Mouse (Mus musculus): ENCODE data around the gene Nfx1. TPM values are rescaled to one million over a fixed set of nuclear protein-coding genes. Genes with fewer than 3 reads are reported as not detected.

Gene Nfx1
- total RNA-seq, 2 experiments from 2014 or later, result 72.0 to 77.1 TPM

DNA sequence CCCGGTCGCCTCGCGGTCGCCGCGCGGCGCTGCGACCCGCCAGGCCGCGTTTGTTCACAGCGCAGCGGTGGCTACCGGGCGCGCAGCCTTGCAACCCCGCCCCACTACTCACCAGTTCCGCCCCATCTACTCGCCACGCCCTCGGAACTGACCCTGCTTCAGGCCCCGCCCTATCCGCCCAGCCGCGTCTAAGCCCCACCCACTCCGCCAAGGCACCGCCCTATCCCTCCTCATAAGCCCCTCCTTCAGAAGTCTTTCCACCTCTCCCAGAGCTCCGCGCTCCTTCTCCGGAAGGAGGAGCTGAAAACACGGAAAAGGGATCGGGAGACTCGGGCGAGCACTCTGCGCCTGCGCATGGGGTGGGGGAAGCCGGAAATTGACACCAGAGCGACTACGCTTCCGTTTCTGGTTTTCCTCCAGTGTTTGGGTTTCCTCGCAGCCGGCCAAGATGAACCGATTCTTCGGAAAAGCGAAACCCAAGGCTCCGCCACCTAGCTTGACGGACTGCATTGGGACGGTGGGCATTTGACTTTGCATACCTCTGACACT is 22.5 kb upstream of the Nfx1 start, which contains the start of the genes Bag1 and Chmp5:
Bag1 (minus strand) TSS at position 135 of the 549 bp plus-strand sequence.
Chmp5 (plus strand) TSS at position 248 of the 549 bp plus-strand sequence.
- peak; percentile 47 for TF ChIP-seq CTCF (conservative IDR thresholded peaks at IDR 0.05)
- peak within 1 kb of the TSS; percentile 83 for H3K27ac ChIP-seq

DNA sequence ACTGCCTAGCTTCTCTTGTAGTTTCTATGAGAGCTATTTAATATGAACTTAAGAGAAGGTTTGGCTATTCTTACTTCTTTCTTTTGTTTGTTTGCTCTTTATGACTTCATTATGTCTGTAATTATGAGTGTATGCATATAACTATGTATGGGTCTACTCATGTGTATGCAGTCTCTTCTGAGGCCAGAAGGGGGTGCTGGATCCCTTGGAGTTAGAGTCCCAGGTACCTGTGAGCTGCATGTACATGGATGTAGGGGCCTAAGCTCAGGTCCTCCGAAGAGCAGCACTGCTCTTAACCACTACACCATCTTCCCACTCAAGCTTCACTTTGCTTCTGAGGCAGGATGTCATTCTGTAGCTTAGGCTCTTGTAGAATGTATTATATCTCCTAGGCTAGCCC is 17.2 kb upstream of the Nfx1 start:
- no peak overlapping the region for H3K4me3 ChIP-seq
- DNase-seq (ENCODE audit: low spot score in 2 of 2), result no peak
- peak; percentile 74 for TF ChIP-seq CTCF (conservative IDR thresholded peaks at IDR 0.05)
- no peak overlapping the region for H3K27ac ChIP-seq

More for the DNA sequence above, 22.5 kb upstream of the Nfx1 start, which contains the start of the genes Bag1 and Chmp5:
- H3K4me3 ChIP-seq, result peak within 1 kb of the TSS; percentile 95
- peak; percentile 99 for DNase-seq (ENCODE audit: low spot score in 2 of 2)

DNA sequence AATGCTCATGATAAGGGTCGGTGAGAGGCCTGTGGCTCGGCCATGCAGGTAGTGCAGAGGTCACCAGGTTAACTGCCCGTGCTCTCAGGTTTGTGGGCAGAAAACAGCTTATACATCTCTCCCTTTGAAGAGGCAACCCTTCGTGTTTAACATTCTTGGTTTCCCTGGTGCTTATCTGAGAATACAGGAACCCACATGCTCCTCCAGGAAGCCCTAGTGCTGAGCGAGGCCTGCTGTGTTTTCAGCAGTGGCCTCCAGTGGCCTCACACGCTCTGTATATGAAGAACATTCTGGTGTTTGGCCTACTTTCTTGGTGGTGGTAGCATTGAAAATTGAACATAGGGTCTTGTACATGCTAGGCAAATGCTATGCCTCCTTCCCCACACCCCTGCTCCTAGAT is 14.8 kb upstream of the Nfx1 start:
- Histone ChIP-seq H3K4me3 (no peak overlapping the region), H3K27ac (no peak overlapping the region)
- DNase-seq (ENCODE audit: low spot score in 2 of 2), result no peak
- no peak for TF ChIP-seq CTCF (conservative IDR thresholded peaks at IDR 0.05)

DNA sequence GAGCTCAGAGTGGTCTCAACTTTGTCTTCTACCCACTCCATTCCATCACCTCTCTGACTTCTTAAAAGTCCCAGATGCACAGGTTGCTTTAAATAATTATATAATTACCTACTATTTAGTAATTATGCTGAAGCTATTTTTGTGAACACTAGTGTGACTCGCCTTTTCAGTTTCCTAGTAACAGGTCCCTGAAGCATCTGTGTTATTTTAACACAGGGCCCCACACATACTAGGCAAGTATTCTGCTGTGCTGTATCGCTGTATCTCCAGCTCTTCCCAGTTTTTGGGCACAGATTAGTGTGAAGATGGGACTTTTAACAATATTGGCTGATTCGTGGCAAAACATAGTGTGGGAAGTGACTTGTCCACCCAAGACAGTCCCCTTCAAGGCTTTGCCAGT is 7.2 kb upstream of the Nfx1 start:
- TF ChIP-seq CTCF (conservative IDR thresholded peaks at IDR 0.05), result no peak
- DNase-seq (ENCODE audit: low spot score in 2 of 2), result no peak
- Histone ChIP-seq H3K4me3 (no peak overlapping the region), H3K27ac (peak overlapping the region; percentile 83)

DNA sequence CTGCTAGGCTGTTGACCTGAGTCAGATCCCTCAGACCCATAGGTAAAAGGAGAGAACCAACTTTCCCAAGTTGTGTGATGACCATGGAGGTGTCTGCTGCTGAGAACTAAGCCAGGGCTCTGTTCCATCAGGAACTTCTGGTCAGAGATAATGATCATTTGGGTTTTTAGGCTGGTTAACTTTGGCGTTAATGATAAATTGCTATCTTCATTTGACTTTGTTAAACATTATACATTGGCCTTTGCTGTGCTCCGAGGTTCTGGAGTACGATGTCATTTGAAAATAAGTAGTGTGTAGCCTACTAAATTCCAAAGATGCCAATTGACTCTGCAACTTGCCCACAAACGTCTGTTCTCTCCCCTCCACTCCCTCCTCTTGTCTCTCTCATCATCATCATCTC is 1.5 kb upstream of the Nfx1 start:
- no peak overlapping the region for H3K4me3 ChIP-seq
- no peak for TF ChIP-seq CTCF (conservative IDR thresholded peaks at IDR 0.05)
- H3K27ac ChIP-seq, result no peak overlapping the region
- DNase-seq (ENCODE audit: low spot score in 2 of 2), result no peak

DNA sequence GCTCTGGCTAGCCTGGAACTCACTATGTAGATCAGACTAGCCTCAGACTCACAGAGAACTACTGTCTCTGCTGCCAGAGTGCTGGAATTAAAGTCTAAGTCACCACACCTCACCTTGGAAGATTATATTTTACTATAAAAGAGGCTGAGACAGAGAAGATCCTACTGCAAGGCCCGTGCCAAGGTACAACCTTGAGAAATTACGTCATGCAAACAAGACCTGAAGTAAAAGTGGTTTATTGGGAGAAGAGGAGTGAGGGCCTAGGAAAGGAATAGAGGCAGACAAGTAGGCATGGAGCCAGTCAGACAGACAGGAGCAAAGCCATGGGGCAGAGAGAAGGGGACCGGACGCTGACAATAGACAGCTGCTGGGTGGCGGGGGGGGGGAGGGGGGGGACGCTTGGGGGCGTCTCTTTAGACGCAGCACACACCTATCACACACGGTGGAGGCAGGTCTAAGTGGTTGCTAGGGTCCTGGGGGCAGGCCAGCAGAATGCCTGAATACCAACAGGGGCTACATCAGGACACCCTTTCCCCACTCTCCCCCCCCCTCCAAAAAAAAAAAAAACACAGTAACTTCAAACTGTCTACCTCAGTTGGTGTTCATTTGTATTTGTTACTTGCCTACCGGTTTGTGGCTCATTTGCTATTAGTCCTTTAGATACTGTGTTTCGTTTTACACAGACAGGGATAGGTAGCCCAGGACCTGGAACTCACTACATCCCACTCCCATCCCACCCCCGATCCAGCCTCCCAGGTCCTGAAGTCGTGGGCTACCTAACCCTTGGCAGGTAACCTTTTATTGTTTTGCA is 720 bp upstream of the Nfx1 start:
- no peak for TF ChIP-seq CTCF (conservative IDR thresholded peaks at IDR 0.05)
- peak overlapping the region; percentile 99 for H3K4me3 ChIP-seq
- no peak for DNase-seq (ENCODE audit: low spot score in 2 of 2)
- peak overlapping the region; percentile 97 for H3K27ac ChIP-seq

DNA sequence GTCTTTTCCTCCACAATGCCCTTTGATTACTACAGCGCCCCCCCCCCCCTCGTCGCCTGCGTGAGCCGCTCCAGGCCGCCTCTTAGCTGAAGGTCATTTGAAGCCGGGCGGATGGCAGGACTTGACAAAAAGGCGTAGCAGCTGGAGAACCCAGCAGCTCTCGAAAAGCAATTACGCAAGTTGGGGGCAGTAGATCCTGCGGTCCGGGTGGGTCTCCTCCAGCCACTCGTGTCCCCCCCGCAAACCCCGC is 189 bp upstream of the Nfx1 start:
- Histone ChIP-seq H3K4me3 (peak overlapping the region; percentile 99), H3K27ac (peak overlapping the region; percentile 97)
- TF ChIP-seq CTCF (conservative IDR thresholded peaks at IDR 0.05), result no peak
- DNase-seq (ENCODE audit: low spot score in 2 of 2), result no peak

DNA sequence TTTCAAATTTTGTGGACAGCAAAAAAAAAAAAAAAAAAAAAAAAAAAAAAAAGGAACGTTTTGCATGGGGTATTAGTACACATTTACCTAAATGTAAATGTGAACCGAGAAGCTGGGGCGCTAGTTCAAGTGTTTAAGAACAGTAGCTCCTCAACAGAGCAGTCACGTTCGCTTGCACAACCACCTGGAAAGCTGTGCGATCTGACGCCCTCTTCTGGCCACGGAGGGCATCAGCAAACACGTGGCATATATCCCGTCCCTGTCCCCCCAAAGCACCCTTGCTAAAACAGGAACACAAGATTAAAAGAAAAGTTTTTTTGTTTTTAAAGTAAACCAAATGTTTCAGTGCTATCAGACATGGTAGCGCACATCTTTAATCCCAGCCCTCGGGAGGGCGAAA is 1.0 kb downstream of the Nfx1 start:
- peak in 1 of 2 experiments; percentile 39 for DNase-seq (ENCODE audit: low spot score in 2 of 2)
- Histone ChIP-seq H3K4me3 (peak overlapping the region; percentile 99), H3K27ac (peak overlapping the region; percentile 97; the same call in 1 of the 2 replicates)
- peak; percentile 69 for TF ChIP-seq CTCF (conservative IDR thresholded peaks at IDR 0.05)

DNA sequence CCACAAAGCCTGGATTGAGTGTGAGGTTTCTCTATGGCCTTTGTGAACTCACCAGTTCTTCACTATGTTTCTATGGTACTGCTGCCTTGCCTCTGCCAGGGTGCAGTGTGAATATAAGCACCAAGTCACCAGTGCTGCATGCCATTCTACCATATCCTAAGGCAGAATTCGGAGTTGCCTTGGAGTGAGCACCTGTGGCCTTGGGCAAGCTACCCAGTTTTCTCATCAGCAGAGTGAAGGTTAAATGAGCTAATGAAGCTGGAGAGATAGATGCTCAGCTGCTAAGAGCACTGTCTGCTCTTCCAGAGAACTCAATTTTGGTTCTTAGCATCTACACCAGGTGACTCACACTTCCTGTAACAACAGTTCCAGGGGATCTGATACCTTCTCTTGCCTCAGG is 3.3 kb downstream of the Nfx1 start:
- no peak for TF ChIP-seq CTCF (conservative IDR thresholded peaks at IDR 0.05)
- DNase-seq (ENCODE audit: low spot score in 2 of 2), result no peak
- Histone ChIP-seq H3K27ac (no peak overlapping the region), H3K4me3 (no peak overlapping the region)

DNA sequence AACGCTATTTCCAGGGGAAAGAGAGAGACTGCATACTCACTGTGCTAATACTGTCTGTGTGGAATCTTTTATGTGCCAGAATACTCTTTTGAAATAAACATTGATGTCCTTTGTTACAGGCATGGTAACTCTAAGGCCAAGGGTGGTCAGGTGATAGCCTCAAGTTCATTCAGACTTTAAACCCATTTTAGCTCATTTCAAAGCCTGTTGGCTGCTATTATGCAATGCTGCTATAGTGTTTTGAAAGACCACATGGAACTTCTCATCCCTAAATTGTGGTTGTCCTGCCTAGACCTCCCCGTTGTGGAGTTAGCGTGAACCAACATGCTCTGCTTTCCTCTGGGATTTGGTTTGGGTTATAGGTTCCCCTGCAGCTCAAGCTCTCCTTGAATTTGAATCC is 5.0 kb downstream of the Nfx1 start:
- no peak for TF ChIP-seq CTCF (conservative IDR thresholded peaks at IDR 0.05)
- H3K27ac ChIP-seq, result peak overlapping the region; percentile 23; the same call in 1 of the 2 replicates

DNA sequence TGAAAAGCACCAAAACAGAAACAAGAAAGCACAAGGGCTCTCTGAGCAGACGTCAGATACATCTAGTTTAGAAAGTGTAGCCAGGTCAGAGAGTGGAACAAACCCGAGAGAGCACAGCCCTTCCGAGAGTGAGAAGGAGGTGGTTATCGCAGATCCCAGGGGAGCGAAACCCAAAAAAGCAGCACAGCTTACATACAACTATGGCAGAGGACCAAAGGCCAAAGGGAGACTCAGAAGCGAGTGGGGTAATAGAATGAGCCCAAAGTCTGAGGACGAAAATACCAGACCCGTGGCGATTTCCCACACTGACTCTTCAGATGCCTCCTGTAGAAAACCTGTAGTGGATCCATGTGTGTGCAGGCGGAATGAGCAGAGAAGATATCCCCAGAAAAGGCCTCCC is 5.9 kb downstream of the Nfx1 start:
- H3K4me3 ChIP-seq, result no peak overlapping the region
- no peak for DNase-seq (ENCODE audit: low spot score in 2 of 2)

More for the DNA sequence above, 5.0 kb downstream of the Nfx1 start:
- H3K4me3 ChIP-seq, result no peak overlapping the region
- DNase-seq (ENCODE audit: low spot score in 2 of 2), result no peak

DNA sequence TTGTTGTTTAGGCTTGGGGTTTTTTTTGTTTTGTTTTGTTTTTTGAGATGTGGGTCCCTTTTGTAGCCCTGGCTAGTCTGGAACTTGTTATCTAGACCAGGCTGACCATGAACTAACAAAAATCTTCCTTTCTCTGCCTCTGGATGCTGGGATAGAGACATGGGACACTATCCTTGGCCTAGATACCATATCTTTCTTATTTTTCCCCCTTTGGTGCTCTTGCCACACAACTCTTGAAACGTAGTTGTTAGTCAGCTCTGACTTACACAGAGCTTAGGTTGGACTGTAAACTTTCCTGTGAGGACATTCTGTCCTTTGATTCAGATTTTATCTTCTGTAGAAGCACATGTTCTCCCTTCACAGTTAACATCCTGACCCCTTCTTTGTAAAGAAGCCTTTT is 8.7 kb downstream of the Nfx1 start:
- TF ChIP-seq CTCF (conservative IDR thresholded peaks at IDR 0.05), result no peak
- DNase-seq (ENCODE audit: low spot score in 2 of 2), result no peak

More for the DNA sequence above, 5.9 kb downstream of the Nfx1 start:
- no peak overlapping the region for H3K27ac ChIP-seq
- no peak for TF ChIP-seq CTCF (conservative IDR thresholded peaks at IDR 0.05)

DNA sequence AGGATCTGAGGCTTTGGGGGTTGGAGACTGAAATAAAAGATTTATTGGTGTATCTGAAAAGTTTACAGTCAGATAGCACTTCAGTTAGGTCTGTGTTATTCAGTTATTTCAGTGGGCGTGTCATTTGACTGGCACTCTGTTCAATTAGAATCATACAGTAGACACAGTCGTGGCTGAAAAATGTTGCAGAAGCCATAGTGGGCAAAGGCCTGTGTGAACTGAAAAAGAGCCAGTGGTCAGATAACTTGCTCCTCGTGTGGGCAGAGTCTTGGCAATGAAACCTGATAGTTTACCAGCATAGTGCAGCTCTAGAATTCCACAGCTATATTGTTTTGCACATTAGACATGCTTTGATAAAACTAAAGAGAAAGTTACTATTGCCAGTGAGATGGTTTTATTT is 11.8 kb downstream of the Nfx1 start:
- Histone ChIP-seq H3K27ac (no peak overlapping the region), H3K4me3 (no peak overlapping the region)
- DNase-seq (ENCODE audit: low spot score in 2 of 2), result no peak
- no peak for TF ChIP-seq CTCF (conservative IDR thresholded peaks at IDR 0.05)

More for the DNA sequence above, 8.7 kb downstream of the Nfx1 start:
- H3K4me3 ChIP-seq, result no peak overlapping the region
- H3K27ac ChIP-seq, result no peak overlapping the region

DNA sequence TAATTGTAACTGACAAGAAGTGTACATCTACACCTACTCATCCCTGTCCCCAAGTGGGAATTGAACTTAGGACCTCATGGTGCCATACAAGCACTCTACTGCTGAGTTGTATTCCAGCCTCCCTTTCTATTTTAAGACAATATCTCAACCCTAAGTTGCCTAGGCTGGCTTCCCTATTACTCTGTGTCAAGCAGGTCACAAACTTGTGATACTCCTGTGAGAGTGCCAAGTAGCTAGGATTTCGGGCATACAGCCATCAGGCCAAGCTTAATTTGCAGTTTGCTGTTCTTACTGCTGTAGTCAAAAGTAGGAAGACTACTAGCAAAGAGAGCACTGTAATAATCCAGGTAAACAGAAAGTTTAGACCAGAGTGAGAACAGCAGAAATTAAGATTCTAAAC is 13.0 kb downstream of the Nfx1 start:
- no peak overlapping the region for H3K27ac ChIP-seq
- no peak for TF ChIP-seq CTCF (conservative IDR thresholded peaks at IDR 0.05)
- no peak overlapping the region for H3K4me3 ChIP-seq
- DNase-seq (ENCODE audit: low spot score in 2 of 2), result no peak
